Comparison of ENCODE assay signal across 8 mouse cellular contexts in genomic region chr2:163419346-163420045, GRCm38 (mm10). TPM values are rescaled to one million over a fixed set of nuclear protein-coding genes. Genes with fewer than 3 reads are reported as not detected.
DNase-seq lines count a peak whose midpoint lies in the region; ATAC-seq lines count a peak whose summit lies in the region.

No protein-coding gene starts in this region.

- peak; percentile 87 for ATAC-seq in megakaryocyte progenitor cell, adult 5-6 weeks (replicated peaks; ENCODE audit: poor library complexity)

- peak; percentile 100 for DNase-seq in adipocyte (ENCODE audit: low spot score)
- peak; percentile 99 for DNase-seq in embryo, embryonic 10 days (ENCODE audit: low spot score)
- peak; percentile 99 for DNase-seq in gastrocnemius, postnatal 10 days
- DNase-seq in induced T-regulatory cell, adult 2 months (ENCODE audit: low read depth), result peak; percentile 99
- peak; percentile 99 for DNase-seq in left cerebral cortex, adult 9 months (ENCODE audit: low spot score in 2 of 2)
- DNase-seq in right cerebral cortex, postnatal 14 days, result peak; percentile 99
- DNase-seq in urinary bladder, postnatal 36 days (ENCODE audit: low spot score in 2 of 2), result peak; percentile 99 to 100

RNA-seq across cellular contexts. Expression of gene Oser1, which starts 5.0 kb away (rescaled TPM):
- total RNA-seq in gastrocnemius, postnatal 10 days (2021), result 10 to 100 TPM; 23.6 to 26.5 TPM
- total RNA-seq in megakaryocyte progenitor cell, adult 5-6 weeks (2015), result 87.4 and 102 TPM in 2 replicates
- total RNA-seq in megakaryocyte progenitor cell, adult 5-6 weeks (2017), result 89.6 and 93.2 TPM in 2 replicates

RNA-seq across cellular contexts. Expression of gene Gdap1l1, which starts 18.8 kb away (rescaled TPM):
- under 1 TPM; 0.14 to 0.34 TPM for total RNA-seq in gastrocnemius, postnatal 10 days (2021)
- not detected in 2 replicates for total RNA-seq in megakaryocyte progenitor cell, adult 5-6 weeks (2015)
- not detected in 2 replicates for total RNA-seq in megakaryocyte progenitor cell, adult 5-6 weeks (2017)

RNA-seq across cellular contexts. Expression of gene Jph2, which starts 21.7 kb away (rescaled TPM):
- 100 to 1,000 TPM; 350 to 362 TPM for total RNA-seq in gastrocnemius, postnatal 10 days (2021)
- total RNA-seq in megakaryocyte progenitor cell, adult 5-6 weeks (2015), result not detected in 2 replicates
- not detected in 2 replicates for total RNA-seq in megakaryocyte progenitor cell, adult 5-6 weeks (2017)

RNA-seq across cellular contexts. Expression of gene Fitm2, which starts 52.9 kb away (rescaled TPM):
- total RNA-seq in gastrocnemius, postnatal 10 days (2021), result 10 to 100 TPM; 32.0 to 35.5 TPM
- 1.5 and 3.2 TPM in 2 replicates for total RNA-seq in megakaryocyte progenitor cell, adult 5-6 weeks (2015)
- total RNA-seq in megakaryocyte progenitor cell, adult 5-6 weeks (2017), result 5.8 and 6.4 TPM in 2 replicates

Comparison
In these comparisons a context has a peak if more than half of its experiments do, and no peak if none do; other contexts are left out.
1. Peak in every context shown above with its lines: DNase-seq and ATAC-seq.
2. RNA of gene Jph2, which starts 21.7 kb away (total RNA-seq): 350 to 362 TPM in gastrocnemius, postnatal 10 days; not detected in megakaryocyte progenitor cell, adult 5-6 weeks; every median in the first group is over 100 times any median in the second.